Mouse (Mus musculus) heart, postnatal 25 days (tissue): Measurements from ENCODE around the gene Fads1. TPM values are rescaled to one million over a fixed set of nuclear protein-coding genes. Genes with fewer than 3 reads are reported as not detected.

Experiments used
- DNase-seq: peaks from one replicate; pipeline ENCODE4 v3.0.0; 2022; ENCODE audit warnings: low spot score
- intact Hi-C: fragments of 180-260 bp; cut with DNase I; formaldehyde crosslinking; loops from one replicate; pipeline ENCODE4 v1.15.1; 2025
- total RNA-seq, 2 experiments: library from RNA; stranded (reverse); gene quantifications; 2 replicates each; pipeline ENCODE4 v1.2.3; 2021

Gene Fads1
- total RNA-seq, 2 experiments from 2014 or later = 20.2 to 23.7 TPM

DNA sequence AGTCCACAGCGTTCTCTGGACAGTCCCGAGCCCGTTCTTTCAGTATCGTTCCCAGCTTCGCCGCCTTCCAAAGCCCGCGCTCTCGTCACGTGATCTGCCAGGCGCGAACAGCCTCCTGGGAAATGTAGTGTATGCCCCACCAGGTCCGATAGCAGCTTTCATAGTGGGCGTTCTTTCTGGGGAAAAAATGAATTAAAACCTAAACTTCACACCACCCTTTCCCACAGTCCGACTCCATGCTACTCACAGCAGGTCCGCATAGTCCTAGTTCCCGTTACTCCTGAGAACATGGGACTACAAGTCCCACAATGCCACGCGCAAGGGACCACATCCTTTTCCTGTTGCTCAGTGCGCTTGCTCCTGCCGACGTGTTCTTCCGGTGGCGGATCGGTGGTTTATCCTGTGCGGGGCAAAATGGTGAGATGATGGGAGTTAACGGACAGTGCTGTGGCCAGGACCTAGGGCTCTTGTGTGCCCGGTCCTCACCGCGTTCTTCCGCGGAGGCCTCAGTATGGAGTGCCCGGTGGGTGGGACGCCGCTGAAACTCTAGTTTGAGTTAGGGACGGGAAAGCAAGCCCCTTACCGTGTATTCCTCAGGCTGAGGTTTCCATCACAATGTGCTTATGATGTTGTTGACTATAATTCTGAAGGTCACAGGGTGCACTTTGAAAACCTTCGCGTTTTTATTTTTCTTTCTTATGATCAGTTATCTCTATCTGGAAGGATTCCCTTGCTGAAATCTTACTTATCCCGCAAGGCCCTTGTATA is 21.3 kb downstream of the Fads1 start, which contains the start of the genes Tmem258 and Fen1:
Gene Tmem258, plus strand, starts transcription at position 167 of the 768 bp plus-strand sequence.
Gene Fen1, minus strand, starts transcription at position 322 of the 768 bp plus-strand sequence.
- intact Hi-C loops = loop anchor here (5.0 kb wide), 1 partner anchor 292 kb away; no protein-coding TSS in a partner anchor
- DNase-seq = peak; percentile 77

DNA sequence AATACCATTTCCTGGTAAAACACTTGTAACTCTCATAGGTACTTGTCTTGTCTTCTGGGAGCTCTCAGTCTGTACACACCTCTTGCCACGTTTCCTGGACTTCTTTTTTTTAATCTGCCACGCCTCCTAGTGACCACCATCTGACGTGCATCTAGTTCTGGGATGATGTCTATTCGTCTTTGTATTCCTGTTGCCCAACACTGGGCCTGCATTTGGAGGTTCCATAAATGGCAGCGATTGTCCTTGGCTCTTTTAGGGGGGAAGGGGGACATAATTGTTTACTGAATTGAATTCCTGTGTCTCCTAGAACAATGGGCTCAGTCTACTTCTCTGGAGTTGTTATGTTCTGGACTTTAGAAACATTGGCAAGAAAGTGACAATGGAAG is 21.9 kb downstream of the Fads1 start:
- intact Hi-C loops = loop anchor here (5.0 kb wide), 1 partner anchor 292 kb away; no protein-coding TSS in a partner anchor
- no peak for DNase-seq

DNA sequence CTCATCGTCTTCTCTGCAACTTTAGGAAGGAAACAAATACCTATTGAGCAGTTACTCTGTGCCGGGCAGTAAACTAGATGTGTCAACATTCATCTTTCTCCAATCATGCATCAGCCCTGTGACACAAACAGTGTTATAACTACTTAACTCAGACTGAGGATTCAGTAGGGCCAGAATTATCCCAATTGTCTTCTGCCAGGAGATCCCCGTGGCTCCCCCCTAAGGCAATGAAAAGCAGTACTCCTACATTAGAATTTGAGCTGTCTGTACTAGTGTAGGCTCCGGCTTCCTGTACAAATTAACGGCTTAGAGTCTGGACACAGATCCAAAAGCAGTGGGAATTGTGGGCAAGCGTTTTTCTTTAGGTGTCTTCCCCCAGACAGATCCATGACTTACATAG is 22.4 kb downstream of the Fads1 start:
- intact Hi-C loops = no loop called here
- DNase-seq = no peak

- no peak for DNase-seq
- intact Hi-C loops = no loop called here
Measured at GRCm38 (mm10) chr19:10208851-10209250, 26.2 kb downstream of the Fads1 start.

GRCm38 (mm10) chr19:10210885-10211284 is 28.2 kb downstream of the Fads1 start:
- no peak for DNase-seq
- intact Hi-C loops = no loop called here

DNA sequence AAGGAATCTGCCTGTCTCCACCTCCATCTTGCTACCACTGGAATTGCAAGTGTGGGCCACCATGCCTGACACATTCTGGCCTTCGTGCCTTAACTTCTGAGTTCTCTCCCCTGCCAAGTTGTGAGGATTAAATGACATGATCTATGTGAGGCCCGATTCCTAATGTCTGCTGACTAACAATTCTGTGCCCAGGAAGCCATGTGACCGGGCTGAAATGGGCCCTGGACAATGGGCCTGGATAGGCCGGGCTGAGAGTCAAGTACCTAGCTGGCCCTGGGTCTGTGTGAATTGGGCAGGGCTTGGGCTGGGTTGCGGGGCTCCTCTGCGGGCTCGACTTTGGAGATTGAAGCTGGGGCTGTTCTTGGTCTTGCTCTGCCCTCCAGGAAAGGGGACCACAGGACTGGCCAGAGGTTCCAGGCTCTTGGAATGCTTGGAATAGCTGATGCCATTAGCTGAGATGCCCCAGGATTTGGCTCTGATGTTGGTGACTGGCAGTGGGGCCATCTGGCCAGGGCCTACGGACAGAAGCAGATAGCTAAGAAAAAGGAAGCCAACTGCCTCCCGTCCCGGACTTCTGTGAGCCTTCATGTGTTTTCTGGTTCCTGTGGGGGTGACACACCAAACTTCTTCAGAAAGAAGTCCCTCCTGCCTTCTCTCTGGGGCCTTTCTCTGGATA is 31.2 kb downstream of the Fads1 start:
- no peak for DNase-seq
- intact Hi-C loops = no loop called here

- intact Hi-C loops = no loop called here
- DNase-seq = no peak
Measured at GRCm38 (mm10) chr19:10216101-10216500, 33.4 kb downstream of the Fads1 start.

DNA sequence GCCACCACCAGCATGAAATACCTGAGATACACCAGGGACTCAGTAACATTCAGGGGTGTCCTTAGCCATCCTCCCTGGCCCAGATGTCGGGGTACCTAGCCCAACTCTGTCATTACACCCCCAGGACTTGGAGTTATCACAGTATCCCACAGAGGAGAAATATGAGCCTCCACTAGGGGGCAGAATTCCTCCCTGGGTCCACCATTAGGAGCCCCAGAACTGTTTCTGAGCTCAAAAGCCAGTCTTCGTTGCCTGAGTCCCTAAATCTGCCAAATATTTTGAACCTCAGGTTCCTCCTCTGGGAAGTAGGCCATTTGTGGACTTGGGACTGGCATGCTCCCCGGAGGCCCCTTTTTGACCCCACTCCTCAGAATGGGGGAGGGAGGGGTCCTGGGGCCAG is 36.4 kb downstream of the Fads1 start:
- DNase-seq = no peak
- intact Hi-C loops = no loop called here

- intact Hi-C loops = no loop called here
- DNase-seq = no peak
Measured at GRCm38 (mm10) chr19:10219593-10219992, 36.9 kb downstream of the Fads1 start.

DNA sequence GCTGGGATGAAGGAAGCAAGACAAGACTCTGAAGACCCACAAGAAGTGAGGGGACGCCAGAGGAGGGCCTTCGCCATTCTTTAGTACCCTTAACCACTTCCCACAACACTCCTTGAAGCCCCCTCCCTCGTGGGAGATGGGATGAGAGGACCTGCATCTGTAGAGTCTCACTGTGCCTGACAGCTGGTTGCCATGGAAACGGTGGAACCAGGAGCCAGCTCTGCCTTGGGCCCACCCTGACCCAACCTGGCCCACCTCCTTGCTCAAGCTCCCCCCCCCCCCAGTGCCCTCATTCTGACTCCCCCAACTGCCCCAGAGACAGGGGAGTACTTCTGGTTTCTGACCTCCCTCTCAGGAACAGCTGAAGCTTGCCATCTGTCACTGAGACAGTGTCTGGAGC is 38.9 kb downstream of the Fads1 start:
- intact Hi-C loops = no loop called here
- no peak for DNase-seq

DNA sequence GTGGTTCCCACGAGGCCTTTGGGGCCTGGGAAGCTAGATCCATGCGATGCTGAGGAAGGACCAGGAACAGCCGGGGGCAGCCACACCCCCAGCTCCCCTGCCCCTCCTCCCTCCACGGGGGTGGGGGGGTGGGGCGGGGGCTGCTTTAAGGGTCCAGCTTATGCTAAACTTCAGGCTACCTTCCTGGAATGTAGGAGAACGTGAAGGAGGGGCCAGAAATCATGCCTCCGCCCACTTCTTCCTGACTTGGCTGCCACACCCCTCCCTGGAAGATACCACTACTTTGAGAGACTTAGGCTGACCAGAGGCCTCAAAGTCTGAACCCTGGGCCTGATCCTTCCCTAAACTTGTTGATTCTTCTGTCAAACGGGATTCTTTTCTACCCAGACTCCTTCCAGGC is 40.0 kb downstream of the Fads1 start:
- intact Hi-C loops = no loop called here
- DNase-seq = no peak

- no peak for DNase-seq
- intact Hi-C loops = no loop called here
Measured at GRCm38 (mm10) chr19:10223561-10223960, 40.9 kb downstream of the Fads1 start.

GRCm38 (mm10) chr19:10224637-10225453 is 42.2 kb downstream of the Fads1 start:
- DNase-seq = no peak
- intact Hi-C loops = no loop called here

DNA sequence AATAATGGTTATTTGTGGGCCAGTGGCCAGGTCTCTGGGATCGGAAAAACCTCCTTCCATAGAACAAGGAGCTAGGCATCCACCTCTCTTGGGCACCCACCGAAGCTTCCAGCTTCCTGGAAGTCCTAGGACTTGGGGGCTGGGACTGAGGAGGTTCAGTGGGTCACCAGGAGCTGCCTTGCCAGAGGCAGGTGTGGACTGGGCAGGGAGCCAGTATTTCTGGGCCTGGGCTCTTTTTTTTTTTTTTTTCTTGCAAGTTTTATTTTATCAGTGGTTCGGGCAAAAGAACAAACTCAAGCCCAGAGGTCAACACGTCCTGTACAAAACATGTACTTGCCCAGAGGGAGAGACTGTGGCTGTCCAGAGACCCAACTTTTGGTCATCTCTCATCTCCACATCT is 43.1 kb downstream of the Fads1 start:
- intact Hi-C loops = no loop called here
- no peak for DNase-seq

DNA sequence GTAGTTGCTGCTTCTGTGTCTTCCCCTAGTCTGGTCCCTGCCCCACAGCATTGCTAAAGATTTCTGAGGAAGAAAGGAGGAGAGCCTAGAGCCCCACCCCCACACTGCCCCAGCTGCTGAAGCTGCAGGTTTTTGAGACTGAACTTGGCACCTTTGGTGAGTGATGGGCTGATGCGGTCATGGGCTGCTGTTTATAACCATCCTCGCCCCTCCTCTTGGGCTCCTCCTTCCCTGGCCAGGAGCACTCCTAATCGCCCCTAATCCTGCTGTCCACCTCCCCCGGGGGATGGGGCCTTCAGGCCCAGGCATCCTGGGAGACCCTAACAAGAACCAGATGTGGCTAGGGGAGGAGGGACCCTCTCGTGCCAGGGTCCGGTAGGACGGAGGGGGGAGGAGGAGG is 48.3 kb downstream of the Fads1 start:
- intact Hi-C loops = no loop called here
- DNase-seq = no peak

- intact Hi-C loops = no loop called here
- no peak for DNase-seq
Measured at GRCm38 (mm10) chr19:10231871-10232270, 49.2 kb downstream of the Fads1 start.

DNA sequence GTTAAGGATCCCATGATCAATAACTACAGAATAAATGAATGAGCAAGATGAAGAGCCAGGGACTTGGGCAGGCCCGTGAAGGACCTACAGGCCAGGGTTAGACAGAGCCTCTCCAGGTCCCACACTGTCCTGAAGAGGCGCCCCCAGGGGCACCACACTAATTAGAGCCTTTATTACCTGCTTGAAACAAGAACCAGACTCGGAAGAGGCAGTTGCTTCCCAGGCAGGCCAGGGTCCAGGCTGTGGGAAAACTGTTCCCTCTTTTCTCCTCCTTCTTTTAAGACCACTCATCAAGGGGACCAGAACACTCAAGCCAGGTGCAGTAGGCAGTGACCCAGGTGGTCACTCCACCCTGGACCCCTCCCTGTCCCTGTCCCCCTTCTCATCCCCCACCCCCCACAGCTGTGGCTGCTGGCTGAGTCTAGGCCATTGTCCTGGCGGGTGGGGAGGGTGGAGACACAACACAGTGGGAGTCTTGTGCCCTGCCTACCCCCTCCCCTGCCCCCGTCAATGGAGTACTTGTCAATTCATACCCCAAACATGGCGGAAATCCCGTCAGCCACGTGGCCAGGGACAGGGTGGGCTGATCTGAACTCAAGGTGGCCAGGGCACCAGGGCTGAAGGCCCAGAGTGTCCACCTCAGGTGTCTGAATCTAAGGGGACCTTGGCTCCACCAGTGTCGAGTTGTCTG is 49.8 kb downstream of the Fads1 start:
- DNase-seq = no peak
- intact Hi-C loops = no loop called here

DNA sequence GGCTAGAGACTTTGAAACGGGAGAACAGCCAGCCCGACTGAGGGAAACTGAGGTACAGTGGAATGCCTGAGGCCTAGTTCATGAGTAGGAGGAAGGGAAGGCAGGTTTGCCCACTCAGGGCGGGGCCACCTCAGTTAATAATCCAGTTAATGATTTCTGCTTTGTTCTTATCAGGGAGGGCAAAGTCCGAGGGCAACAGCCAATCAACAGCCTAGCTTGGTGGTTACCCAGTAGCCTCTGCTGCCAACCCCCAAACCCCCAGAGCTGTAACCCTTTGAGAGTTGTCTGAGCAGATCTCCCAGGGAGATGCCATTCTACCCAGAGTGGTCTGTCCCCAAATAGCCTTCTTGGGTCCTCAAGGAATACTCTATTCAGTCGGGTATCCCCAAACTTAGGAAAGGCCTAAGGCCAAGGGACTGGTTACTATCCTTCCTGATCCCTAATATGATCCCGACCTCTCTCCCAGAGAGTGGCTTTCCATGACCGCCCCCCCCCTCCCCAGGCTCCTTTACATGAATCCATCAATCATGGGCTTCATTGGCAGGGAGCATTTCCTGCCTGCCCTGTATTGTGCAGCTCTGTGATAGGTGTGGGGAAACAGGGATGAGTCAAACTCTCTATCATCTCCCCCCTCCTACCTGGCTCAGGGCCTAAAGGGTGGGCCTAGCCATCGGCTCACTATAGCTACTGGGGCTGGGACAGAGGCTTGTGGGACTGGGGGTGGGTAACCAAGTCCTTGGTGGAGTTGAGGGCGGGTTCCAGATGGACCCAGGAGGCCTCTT is 53.3 kb downstream of the Fads1 start:
- intact Hi-C loops = no loop called here
- no peak for DNase-seq

DNA sequence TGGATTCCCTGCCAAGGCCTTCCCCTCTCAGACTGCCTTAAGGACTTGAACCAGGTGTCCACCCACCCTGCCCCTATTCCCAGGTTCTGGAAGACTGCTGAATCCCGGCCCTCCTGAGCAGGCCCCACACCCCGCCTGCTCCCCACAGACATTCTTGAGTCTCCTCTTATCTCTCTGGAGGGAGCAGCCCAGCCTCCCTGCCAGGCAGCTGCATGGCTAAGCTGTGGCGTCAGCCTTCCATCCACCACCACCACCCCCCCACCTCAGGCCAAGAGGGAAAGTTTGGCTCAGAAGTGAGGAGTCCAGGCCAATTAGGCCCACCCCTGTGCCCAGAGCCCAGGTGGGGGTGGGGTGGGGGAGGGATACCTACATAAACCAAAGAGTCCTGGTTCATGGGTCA is 55.8 kb downstream of the Fads1 start:
- intact Hi-C loops = no loop called here
- DNase-seq = no peak
